Mouse (Mus musculus) liver, embryonic 14.5 days (tissue): ENCODE data around the gene Cyld. TPM values are rescaled to one million over a fixed set of nuclear protein-coding genes. Genes with fewer than 3 reads are reported as not detected.

Experiments
- ATAC-seq: fragments of 200-750 bp; cut with Nextera tagmentation; 2 replicates; pipeline ENCODE4 v1.8.0; 2017; ENCODE audit warnings: moderate number of reproducible peaks, mild to moderate bottlenecking, moderate library complexity; ENCODE audit not compliant: insufficient read depth
- DNase-seq, 3 experiments: peaks; one replicate each; pipeline ENCODE4 v3.0.0-alpha.2; 2012 to 2013; ENCODE audit warnings: low read depth in 3 of 3, low spot score in 3 of 3
- H3K27ac ChIP-seq: fragments of 300-500 bp; sonication (generic); 2 replicates; pipeline ENCODE4 v1.5.1; 2014; ENCODE audit warnings: moderate library complexity, mild to moderate bottlenecking, control low read depth, inconsistent platforms
- H3K27me3 ChIP-seq: fragments of 300-500 bp; sonication (generic); 2 replicates; pipeline ENCODE4 v1.6.1; 2014; ENCODE audit warnings: mild to moderate bottlenecking, low read length, moderate library complexity; ENCODE audit not compliant: control insufficient read depth, insufficient read depth
- H3K36me3 ChIP-seq: fragments of 300-500 bp; sonication (generic); replicated peaks from 2 replicates; pipeline ENCODE4 v1.6.1; 2014; ENCODE audit warnings: low read depth; ENCODE audit not compliant: control insufficient read depth, insufficient read depth
- H3K4me1 ChIP-seq, 2 experiments: fragments of 200-500 bp in 1 of 2; fragments of 300-500 bp in 1 of 2; sonication (generic) in 1 of 2; replicated peaks; 2 replicates each; pipeline ENCODE4 v1.6.1; 2012 to 2014; ENCODE audit warnings: antibody characterized with exemption in 1 of 2, inconsistent platforms in 1 of 2, low read length in 1 of 2; ENCODE audit not compliant: control insufficient read depth in 2 of 2, insufficient read depth in 2 of 2
- H3K4me2 ChIP-seq: fragments of 300-500 bp; sonication (generic); 2 replicates; pipeline ENCODE4 v1.6.1; 2014; ENCODE audit warnings: low read depth, mild to moderate bottlenecking, control low read depth, moderate library complexity
- H3K4me3 ChIP-seq, 2 experiments: fragments of 200-500 bp in 1 of 2; fragments of 300-500 bp in 1 of 2; sonication (generic) in 1 of 2; 2 replicates each; pipeline ENCODE4 v1.5.1; 2012 to 2014; ENCODE audit warnings: low read depth in 2 of 2, low read length in 2 of 2, mild to moderate bottlenecking in 2 of 2, control low read depth in 1 of 2, inconsistent platforms in 1 of 2, moderate library complexity in 1 of 2; ENCODE audit not compliant: insufficient read depth in 1 of 2
- H3K9ac ChIP-seq: fragments of 300-500 bp; sonication (generic); replicated peaks from 2 replicates; pipeline ENCODE4 v1.6.1; 2014; ENCODE audit warnings: mild to moderate bottlenecking, control low read depth, moderate library complexity
- H3K9me3 ChIP-seq: fragments of 300-500 bp; sonication (generic); 2 replicates; pipeline ENCODE4 v1.6.1; 2016; ENCODE audit warnings: low read length, mixed read lengths; ENCODE audit not compliant: control insufficient read depth
- CTCF ChIP-seq: IDR thresholded peaks from 2 replicates; pipeline ENCODE4 v1.5.1; 2016; ENCODE audit warnings: antibody characterized with exemption, low read depth, control low read depth
- EP300 ChIP-seq: IDR thresholded peaks from 2 replicates; pipeline ENCODE4 v1.6.1; 2016; ENCODE audit warnings: antibody characterized with exemption, low read depth
- WGBS: fragments of 180-500 bp; shearing (Covaris S2); extraction: QIAGEN DNeasy Blood & Tissue Kit; methylation state at CpG from one replicate; pipeline ENCODE4 v1.1.7; 2014; ENCODE audit not compliant: insufficient replicate concordance; 5-methylcytosine and 5-hydroxymethylcytosine counted together
- polyA plus RNA-seq, 2 experiments: library from polyadenylated mRNA; depleted of rRNA in 1 of 2; stranded (reverse) in 1 of 2; unstranded in 1 of 2; fragments of >200 nt; fragmentation: Nextera tagmentation in 1 of 2; extraction: Ambion mirVana in 1 of 2; gene quantifications; 2 replicates each; pipeline versions ENCODE4 v1.2.1 to v1.2.3; 2012 to 2014

Cyld gene
- polyA plus RNA-seq, 2 experiments, result 2.7 to 5.2 TPM

GRCm38 (mm10) chr8:88677071-88677470, 19.8 kb upstream of the Cyld start:
- no peaks in the 10 kb centered on the region for H3K4me1 ChIP-seq
- no peaks in the 10 kb centered on the region for H3K9me3 ChIP-seq
- TF ChIP-seq CTCF, result no peak
- TF ChIP-seq EP300, result no peak
- no peak overlapping the region for H3K27ac ChIP-seq
- ATAC-seq (no peak), DNase-seq (no peak)
- no peak overlapping the region for H3K4me2 ChIP-seq
- 67% methylated on average over 8 of the region's 8 CpGs for WGBS
- no peaks in the 10 kb centered on the region for H3K27me3 ChIP-seq
- H3K4me3 ChIP-seq, result no peak overlapping the region
- H3K9ac ChIP-seq, result no peak overlapping the region
- no peaks in the 10 kb centered on the region for H3K36me3 ChIP-seq

GRCm38 (mm10) chr8:88680566-88680965, 16.3 kb upstream of the Cyld start:
- no peak overlapping the region for H3K4me2 ChIP-seq
- 55% methylated on average over 2 of the region's 2 CpGs for WGBS
- no peak overlapping the region for H3K9ac ChIP-seq
- H3K9me3 ChIP-seq, result no peaks in the 10 kb centered on the region
- no peaks in the 10 kb centered on the region for H3K27me3 ChIP-seq
- TF ChIP-seq CTCF, result no peak
- TF ChIP-seq EP300, result no peak
- ATAC-seq (no peak), DNase-seq (no peak)
- no peak overlapping the region for H3K27ac ChIP-seq
- H3K4me1 ChIP-seq, result no peaks in the 10 kb centered on the region
- H3K36me3 ChIP-seq, result no peaks in the 10 kb centered on the region
- no peak overlapping the region for H3K4me3 ChIP-seq

- DNase-seq (no peak), ATAC-seq (no peak)
- Histone ChIP-seq H3K36me3 (no peaks in the 10 kb centered on the region), H3K4me1 (no peaks in the 10 kb centered on the region), H3K4me2 (no peak overlapping the region), H3K9me3 (no peaks in the 10 kb centered on the region), H3K27ac (no peak overlapping the region), H3K9ac (no peak overlapping the region), H3K4me3 (no peak overlapping the region), H3K27me3 (no peaks in the 10 kb centered on the region)
- WGBS, result 62% methylated on average over 8 of the region's 8 CpGs
- TF ChIP-seq EP300 (no peak), CTCF (no peak)
Observed at GRCm38 (mm10) chr8:88681046-88681445, 15.8 kb upstream of the Cyld start.

- H3K9me3 ChIP-seq, result no peaks in the 10 kb centered on the region
- no peak overlapping the region for H3K9ac ChIP-seq
- H3K4me2 ChIP-seq, result no peak overlapping the region
- H3K4me1 ChIP-seq, result no peaks in the 10 kb centered on the region
- no peak for TF ChIP-seq EP300
- no peak for TF ChIP-seq CTCF
- no peak overlapping the region for H3K27ac ChIP-seq
- H3K4me3 ChIP-seq, result no peak overlapping the region
- DNase-seq, result no peak
- no peak for ATAC-seq
- no peaks in the 10 kb centered on the region for H3K36me3 ChIP-seq
- WGBS, result 74% methylated on average over 7 of the region's 7 CpGs
- H3K27me3 ChIP-seq, result no peaks in the 10 kb centered on the region
Observed at GRCm38 (mm10) chr8:88683656-88684289, 13.1 kb upstream of the Cyld start.

- Histone ChIP-seq H3K4me2 (no peak overlapping the region), H3K9ac (no peak overlapping the region), H3K27me3 (no peaks in the 10 kb centered on the region), H3K4me3 (no peak overlapping the region), H3K27ac (no peak overlapping the region), H3K9me3 (no peaks in the 10 kb centered on the region), H3K36me3 (no peaks in the 10 kb centered on the region), H3K4me1 (no peaks in the 10 kb centered on the region)
- DNase-seq, result no peak
- 45% methylated on average over 9 of the region's 9 CpGs for WGBS
- ATAC-seq, result no peak
- no peak for TF ChIP-seq EP300
- TF ChIP-seq CTCF, result no peak
Observed at GRCm38 (mm10) chr8:88686226-88686905, 10.5 kb upstream of the Cyld start.
